Mouse (Mus musculus) layer of hippocampus, postnatal 10 days (tissue): ENCODE results near the gene BC049352. TPM values are rescaled to one million over a fixed set of nuclear protein-coding genes. Genes with fewer than 3 reads are reported as not detected.

ENCODE experiments used
- DNase-seq, 2 experiments: peaks; one replicate each; pipeline ENCODE4 v3.0.0; 2021; ENCODE audit warnings: low spot score in 2 of 2
- microRNA-seq, 2 experiments: library from miRNA; unstranded; fragments of <30 nt; microRNA quantifications; one replicate each; pipeline ENCODE4 v1.2.0; 2021
- total RNA-seq, 2 experiments: library from RNA; stranded (reverse); gene quantifications; 2 replicates each; pipeline ENCODE4 v1.2.3; 2021

The BC049352 gene
- total RNA-seq, 2 experiments from 2014 or later = 0.20 TPM; not detected in 1

- DNase-seq = no peak
Observed at GRCm38 (mm10) chr9:45291481-45292168, 109.8 kb downstream of the BC049352 start.

- no peak for DNase-seq
Observed at GRCm38 (mm10) chr9:45294210-45295011, 112.6 kb downstream of the BC049352 start.

GRCm38 (mm10) chr9:45299231-45300006 is 117.6 kb downstream of the BC049352 start:
- DNase-seq = no peak

Small RNA genes lying within 50 kb of the gene (microRNA-seq; reads per million reads assigned to microRNA genes)
- gene Mir7086 = 0 reads per million in 2 experiments

Other genes starting within 250 kb of the BC049352 start
- 100 to 1,000 TPM in 1 of 2 experiments, 10 to 100 TPM in 1; 92.4 to 104 TPM for gene Ube4a, start 216.4 kb upstream of the BC049352 start, total RNA-seq
- not detected for gene Cd3g, start 201.6 kb upstream of the BC049352 start, total RNA-seq
- gene Cd3d, start 200.2 kb upstream of the BC049352 start, total RNA-seq = not detected
- not detected for gene Cd3e, start 172.4 kb upstream of the BC049352 start, total RNA-seq
- gene Mpzl2, start 142.2 kb upstream of the BC049352 start, total RNA-seq = 1 to 10 TPM in 1 of 2 experiments, under 1 TPM in 1; 0.39 to 1.1 TPM
- gene Mpzl3, start 126.8 kb upstream of the BC049352 start, total RNA-seq = 1 to 10 TPM; 3.1 to 3.7 TPM
- not detected for gene Jaml, start 102.8 kb upstream of the BC049352 start, total RNA-seq
- 10 to 100 TPM; 75.1 to 79.0 TPM for gene Scn2b, start 64.2 kb upstream of the BC049352 start, total RNA-seq
- gene Scn4b, start 43.6 kb upstream of the BC049352 start, total RNA-seq = 1 to 10 TPM; 2.4 to 2.7 TPM
- gene Tmprss4, start 22.1 kb downstream of the BC049352 start, total RNA-seq = not detected
- gene Il10ra, start 87.1 kb downstream of the BC049352 start, total RNA-seq = 1 to 10 TPM; 1.9 to 2.2 TPM
- not detected for gene Tmprss13, start 137.1 kb downstream of the BC049352 start, total RNA-seq
- 100 to 1,000 TPM; 288 to 309 TPM for gene Fxyd6, start 188.2 kb downstream of the BC049352 start, total RNA-seq
- gene Fxyd2, start 217.7 kb downstream of the BC049352 start, total RNA-seq = 10 to 100 TPM in 1 of 2 experiments, 1 to 10 TPM in 1; 8.9 to 10.4 TPM
- 10 to 100 TPM; 67.0 to 72.6 TPM for gene Dscaml1, start 244.6 kb downstream of the BC049352 start, total RNA-seq